ENCODE assay signal across 8 mouse cellular contexts in genomic region chr19:7417911-7418849, GRCm38 (mm10). TPM values are rescaled to one million over a fixed set of nuclear protein-coding genes. Genes with fewer than 3 reads are reported as not detected.
DNase-seq lines count a peak whose midpoint lies in the region; ATAC-seq and TF ChIP-seq lines count a peak whose summit lies in the region.

No protein-coding gene starts in this region.

- H3K27ac ChIP-seq in intestine, embryonic 14.5 days (ENCODE audit: low read depth), result peak overlapping the region; percentile 89
- peak overlapping the region; percentile 97 for H3K27ac ChIP-seq in limb, embryonic 14.5 days (replicated peaks; ENCODE audit: low read depth, low read length)
- H3K27ac ChIP-seq in midbrain, embryonic 14.5 days (replicated peaks; ENCODE audit: low read depth, low read length), result peak overlapping the region; percentile 100

- H3K4me2 ChIP-seq in intestine, embryonic 14.5 days (ENCODE audit: low read length), result peak overlapping the region; percentile 72
- peak overlapping the region; percentile 65 for H3K4me2 ChIP-seq in limb, embryonic 14.5 days (replicated peaks; ENCODE audit: low read depth, low read length, severe bottlenecking)
- H3K4me2 ChIP-seq in midbrain, embryonic 14.5 days (ENCODE audit: low read length), result peak overlapping the region; percentile 95

- peaks cover 59% of the 10 kb centered on the region for H3K4me1 ChIP-seq in intestine, embryonic 14.5 days (replicated peaks; ENCODE audit: control insufficient read depth, insufficient read depth, low read length)
- H3K4me1 ChIP-seq in limb, embryonic 14.5 days (ENCODE audit: control insufficient read depth, insufficient read depth, low read length), result peaks cover 53% of the 10 kb centered on the region
- peaks cover 57% of the 10 kb centered on the region for H3K4me1 ChIP-seq in midbrain, embryonic 14.5 days (ENCODE audit: control insufficient read depth, insufficient read depth, low read length)

- no peaks in the 10 kb centered on the region for H3K9me3 ChIP-seq in intestine, embryonic 14.5 days (ENCODE audit: control insufficient read depth, low read length)
- no peaks in the 10 kb centered on the region for H3K9me3 ChIP-seq in limb, embryonic 14.5 days (ENCODE audit: control insufficient read depth, low read length)
- H3K9me3 ChIP-seq in midbrain, embryonic 14.5 days (ENCODE audit: control insufficient read depth, low read length), result no peaks in the 10 kb centered on the region

- H3K36me3 ChIP-seq in intestine, embryonic 14.5 days (ENCODE audit: control insufficient read depth, insufficient read depth, low read length), result peaks cover 34% of the 10 kb centered on the region
- H3K36me3 ChIP-seq in limb, embryonic 14.5 days (ENCODE audit: control insufficient read depth, insufficient read depth, low read length), result peaks cover 33% of the 10 kb centered on the region
- H3K36me3 ChIP-seq in midbrain, embryonic 14.5 days (ENCODE audit: control insufficient read depth, insufficient read depth, low read length), result peaks cover 32% of the 10 kb centered on the region

- H3K27me3 ChIP-seq in intestine, embryonic 14.5 days (replicated peaks; ENCODE audit: control insufficient read depth, insufficient read depth, low read length), result no peaks in the 10 kb centered on the region
- no peaks in the 10 kb centered on the region for H3K27me3 ChIP-seq in limb, embryonic 14.5 days (ENCODE audit: control insufficient read depth, insufficient read depth, low read length)
- no peaks in the 10 kb centered on the region for H3K27me3 ChIP-seq in midbrain, embryonic 14.5 days (ENCODE audit: control insufficient read depth, insufficient read depth, low read length)

- H3K9ac ChIP-seq in intestine, embryonic 14.5 days (ENCODE audit: low read length), result peak overlapping the region; percentile 96
- peak overlapping the region; percentile 98 for H3K9ac ChIP-seq in limb, embryonic 14.5 days (ENCODE audit: low read depth, low read length, severe bottlenecking)
- peak overlapping the region; percentile 100 for H3K9ac ChIP-seq in midbrain, embryonic 14.5 days (replicated peaks; ENCODE audit: low read length)

- peak overlapping the region; percentile 63 for H3K4me3 ChIP-seq in intestine, embryonic 14.5 days (ENCODE audit: low read depth, low read length)
- H3K4me3 ChIP-seq in limb, embryonic 14.5 days (replicated peaks; ENCODE audit: low read length), result peak overlapping the region; percentile 86
- peak overlapping the region; percentile 86 for H3K4me3 ChIP-seq in midbrain, embryonic 14.5 days (replicated peaks; ENCODE audit: low read depth, low read length)

- ATAC-seq in intestine, embryonic 14.5 days (replicated peaks; ENCODE audit: low FRiP score, low TSS enrichment, low read depth), result peak; percentile 78
- ATAC-seq in limb, embryonic 14.5 days (ENCODE audit: low FRiP score, low read depth), result peak; percentile 82
- peak; percentile 71 for ATAC-seq in midbrain, embryonic 14.5 days (ENCODE audit: low FRiP score, low TSS enrichment)

- under 1% methylated on average over 46 of the region's 59 CpGs for WGBS in intestine, embryonic 14.5 days
- WGBS in limb, embryonic 14.5 days, result under 1% methylated on average over 28 of the region's 59 CpGs
- 1% methylated on average over 48 of the region's 59 CpGs for WGBS in midbrain, embryonic 14.5 days

- peak; percentile 81 for DNase-seq in kidney, adult 18-20 months
- no peak for DNase-seq in kidney, adult 11 months
- DNase-seq in embryo, embryonic 10.5 days (ENCODE audit: low spot score), result peak; percentile 90
- peak; percentile 71 to 79 for DNase-seq in gastrocnemius, postnatal 36 days
- peak; percentile 92 for DNase-seq in intestine, embryonic 14.5 days (ENCODE audit: low spot score)
- DNase-seq in limb, embryonic 14.5 days (ENCODE audit: low spot score), result peak; percentile 87
- peak; percentile 95 for DNase-seq in midbrain, embryonic 14.5 days
- peak; percentile 53 for DNase-seq in spleen, adult 12 weeks (ENCODE audit: low spot score)

- intact Hi-C loops in gastrocnemius, postnatal 36 days (cut with DNase I), result loop anchor here (2.0 to 10.0 kb wide), 2 partner anchors 35 to 183 kb away; partner anchors contain the start of gene Spindoc

- no peak for TF ChIP-seq POLR2A in limb, embryonic 14.5 days (IDR thresholded peaks at IDR 0.05; ENCODE audit: borderline replicate concordance, extremely low read depth, insufficient read depth, insufficient read length)

RNA-seq across cellular contexts. Expression of gene 2700081O15Rik, which starts 0.8 kb away (rescaled TPM):
- 1 to 10 TPM; 5.7 to 6.2 TPM for total RNA-seq in gastrocnemius, postnatal 36 days (2021)
- 9.1 and 9.4 TPM in 2 replicates for polyA plus RNA-seq in intestine, embryonic 14.5 days (2014; fragmentation: Nextera tagmentation; extraction: Ambion mirVana)
- 98.9 and 128 TPM in 2 replicates for polyA plus RNA-seq in limb, embryonic 14.5 days (2012; rRNA removed)
- polyA plus RNA-seq in limb, embryonic 14.5 days (2014; fragmentation: Nextera tagmentation; extraction: Ambion mirVana), result 13.7 and 15.4 TPM in 2 replicates
- 18.5 and 19.5 TPM in 2 replicates for polyA plus RNA-seq in midbrain, embryonic 14.5 days (2014; fragmentation: Nextera tagmentation; extraction: Ambion mirVana)

RNA-seq across cellular contexts. Expression of gene Spindoc, which starts 35.4 kb away (rescaled TPM):
- total RNA-seq in gastrocnemius, postnatal 36 days (2021), result 1 to 10 TPM; 7.0 to 7.1 TPM
- polyA plus RNA-seq in intestine, embryonic 14.5 days (2014; fragmentation: Nextera tagmentation; extraction: Ambion mirVana), result 23.7 and 24.3 TPM in 2 replicates
- 37.6 and 47.0 TPM in 2 replicates for polyA plus RNA-seq in limb, embryonic 14.5 days (2012; rRNA removed)
- 21.9 and 25.9 TPM in 2 replicates for polyA plus RNA-seq in limb, embryonic 14.5 days (2014; fragmentation: Nextera tagmentation; extraction: Ambion mirVana)
- polyA plus RNA-seq in midbrain, embryonic 14.5 days (2014; fragmentation: Nextera tagmentation; extraction: Ambion mirVana), result 26.9 and 48.1 TPM in 2 replicates
